Mouse (Mus musculus) limb, embryonic 11.5 days (tissue): Measurements from ENCODE around the gene Pcsk6. TPM values are rescaled to one million over a fixed set of nuclear protein-coding genes. Genes with fewer than 3 reads are reported as not detected.
A peak's percentile ranks its signal among the peaks of the same experiment; 100 is the strongest.

ENCODE experiments used
- ATAC-seq: fragments of 200-750 bp; cut with Nextera tagmentation; 2 replicates; pipeline ENCODE4 v1.8.0; 2017; ENCODE audit warnings: low read depth; ENCODE audit not compliant: insufficient number of reproducible peaks, low FRiP score, low TSS enrichment
- DNase-seq: peaks from one replicate; pipeline ENCODE4 v3.0.0-alpha.2; 2015; ENCODE audit warnings: low spot score
- H3K27ac ChIP-seq: fragments of 300-500 bp; sonication (generic); replicated peaks from 2 replicates; pipeline ENCODE4 v1.5.1; 2014; ENCODE audit warnings: low read depth, mild to moderate bottlenecking, low read length
- H3K27me3 ChIP-seq: fragments of 300-500 bp; sonication (generic); 2 replicates; pipeline ENCODE4 v1.6.1; 2014; ENCODE audit warnings: mild to moderate bottlenecking, low read length, mixed read lengths; ENCODE audit not compliant: control insufficient read depth, insufficient read depth
- H3K36me3 ChIP-seq: fragments of 300-500 bp; sonication (generic); 2 replicates; pipeline ENCODE4 v1.6.1; 2014; ENCODE audit warnings: mild to moderate bottlenecking, low read length, moderate library complexity, mixed read lengths; ENCODE audit not compliant: control insufficient read depth, insufficient read depth
- H3K4me1 ChIP-seq: fragments of 300-500 bp; sonication (generic); 2 replicates; pipeline ENCODE4 v1.6.1; 2014; ENCODE audit warnings: low read length, mixed read lengths; ENCODE audit not compliant: control insufficient read depth, insufficient read depth
- H3K4me2 ChIP-seq: fragments of 300-500 bp; sonication (generic); 2 replicates; pipeline ENCODE4 v1.6.1; 2014; ENCODE audit warnings: low read depth, mild to moderate bottlenecking, moderate library complexity; ENCODE audit not compliant: severe bottlenecking
- H3K4me3 ChIP-seq: fragments of 300-500 bp; sonication (generic); 2 replicates; pipeline ENCODE4 v1.5.1; 2014; ENCODE audit warnings: low read depth, low read length
- H3K9ac ChIP-seq: fragments of 300-500 bp; sonication (generic); 2 replicates; pipeline ENCODE4 v1.6.1; 2014; ENCODE audit warnings: mild to moderate bottlenecking, low read length
- H3K9me3 ChIP-seq: fragments of 300-500 bp; sonication (generic); 2 replicates; pipeline ENCODE4 v1.6.1; 2016; ENCODE audit warnings: low read length; ENCODE audit not compliant: control insufficient read depth
- WGBS: fragments of 180-500 bp; shearing (Covaris S2); extraction: QIAGEN DNeasy Blood & Tissue Kit; methylation state at CpG from one replicate; pipeline ENCODE4 v1.1.7; 2014; 5-methylcytosine and 5-hydroxymethylcytosine counted together
- polyA plus RNA-seq: library from polyadenylated mRNA; unstranded; fragments of >200 nt; fragmentation: Nextera tagmentation; extraction: Ambion mirVana; gene quantifications from 2 replicates; pipeline ENCODE4 v1.2.1, GENCODE M21; 2014

Gene Pcsk6
- polyA plus RNA-seq, 1 experiment from 2014 or later: 5.3 TPM

DNA sequence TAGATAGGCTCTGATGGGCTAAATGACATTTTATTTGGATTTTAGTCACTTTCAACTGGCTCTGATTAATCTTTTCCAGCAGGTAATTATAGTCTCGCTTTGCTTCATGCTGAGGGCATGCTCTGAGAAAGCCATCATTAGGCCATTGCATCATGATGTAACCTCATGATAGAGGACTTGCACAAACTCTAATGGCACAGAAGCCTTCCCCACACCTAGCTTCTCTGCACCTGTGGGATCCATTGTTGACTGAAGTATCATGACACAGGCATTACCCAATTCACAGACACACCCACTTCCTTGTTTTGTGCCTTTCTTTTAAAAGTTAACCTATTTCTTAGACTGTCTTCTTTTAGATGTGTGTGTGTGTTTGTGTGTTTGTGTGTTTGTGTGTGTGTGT lies 95.7 kb downstream of the Pcsk6 start:
- Histone ChIP-seq H3K4me2 (no peak overlapping the region), H3K4me3 (no peak overlapping the region), H3K9ac (no peak overlapping the region), H3K27ac (no peak overlapping the region), H3K9me3 (no peaks in the 10 kb centered on the region), H3K27me3 (no peaks in the 10 kb centered on the region), H3K36me3 (no peaks in the 10 kb centered on the region), H3K4me1 (peaks cover 11% of the 10 kb centered on the region; the same call in 1 of the 2 replicates)
- WGBS: 87% methylated on average over 1 of the region's 1 CpGs
- no peak for DNase-seq
- ATAC-seq: no peak

DNA sequence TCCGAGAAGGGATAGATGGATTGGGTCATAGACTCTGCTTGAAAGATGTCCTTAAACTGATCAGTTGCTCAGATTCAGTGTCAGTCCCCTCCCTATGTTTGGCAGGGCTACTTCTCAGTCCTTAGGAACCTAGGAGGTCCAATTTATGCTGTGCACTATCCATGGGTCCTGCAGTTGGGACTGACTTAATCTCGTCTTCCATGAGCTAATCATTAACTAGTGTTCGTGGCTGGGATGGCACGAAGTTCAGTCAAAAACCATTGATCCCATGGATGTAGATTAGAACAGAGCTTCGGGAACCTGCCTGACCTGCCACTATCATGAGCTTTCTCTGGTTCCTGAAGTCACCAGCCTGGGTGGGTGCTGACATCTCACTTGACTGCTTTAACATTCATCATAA lies 96.6 kb downstream of the Pcsk6 start:
- no peaks in the 10 kb centered on the region for H3K9me3 ChIP-seq
- 89% methylated on average over 5 of the region's 5 CpGs for WGBS

DNA sequence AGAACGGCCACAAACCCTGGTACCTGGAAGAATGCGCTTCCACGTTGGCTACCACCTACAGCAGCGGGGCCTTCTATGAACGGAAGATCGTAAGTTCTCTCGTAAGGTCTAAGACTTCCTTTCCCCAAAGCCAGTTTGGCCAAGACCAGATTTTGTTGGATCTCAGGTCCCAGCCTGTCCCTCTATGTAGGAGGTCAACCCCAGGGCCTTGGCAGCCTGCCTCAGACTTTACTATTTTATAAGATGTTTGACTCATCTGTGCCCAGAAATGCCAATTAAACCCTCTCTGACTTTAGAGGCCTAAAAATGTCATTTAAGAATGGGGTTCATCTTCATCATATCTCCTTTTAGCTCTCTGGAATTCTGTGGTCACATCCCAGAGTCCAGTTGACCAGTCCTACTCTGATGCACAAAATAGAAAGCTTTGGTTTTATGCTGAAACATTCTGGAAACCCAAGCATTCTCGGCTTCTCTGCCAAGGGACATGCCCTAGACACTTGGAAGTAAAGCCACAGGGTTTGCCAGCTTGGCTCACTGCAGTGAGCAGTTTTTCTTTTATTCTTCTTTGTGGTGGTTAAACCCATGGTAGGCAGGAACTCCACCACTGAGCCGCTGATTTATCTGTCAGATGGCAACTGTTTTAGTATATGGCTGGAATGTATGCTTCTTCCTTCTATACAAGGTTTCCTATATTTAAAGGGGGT lies 97.8 kb downstream of the Pcsk6 start:
- H3K36me3 ChIP-seq: no peaks in the 10 kb centered on the region
- no peak overlapping the region for H3K4me2 ChIP-seq
- no peaks in the 10 kb centered on the region; the same call in 1 of the 2 replicates for H3K9me3 ChIP-seq
- H3K27me3 ChIP-seq: no peaks in the 10 kb centered on the region
- H3K4me3 ChIP-seq: no peak overlapping the region
- no peak overlapping the region for H3K9ac ChIP-seq
- ATAC-seq (no peak), DNase-seq (no peak)
- H3K27ac ChIP-seq: no peak overlapping the region
- 96% methylated on average over 9 of the region's 9 CpGs for WGBS
- peaks cover 11% of the 10 kb centered on the region; the same call in 1 of the 2 replicates for H3K4me1 ChIP-seq

More for the DNA sequence above, 96.6 kb downstream of the Pcsk6 start:
- H3K4me2 ChIP-seq: no peak overlapping the region
- no peaks in the 10 kb centered on the region for H3K36me3 ChIP-seq
- no peak overlapping the region for H3K27ac ChIP-seq
- no peak overlapping the region for H3K9ac ChIP-seq
- H3K27me3 ChIP-seq: no peaks in the 10 kb centered on the region
- DNase-seq (no peak), ATAC-seq (no peak)
- peaks cover 11% of the 10 kb centered on the region; the same call in 1 of the 2 replicates for H3K4me1 ChIP-seq
- no peak overlapping the region for H3K4me3 ChIP-seq

DNA sequence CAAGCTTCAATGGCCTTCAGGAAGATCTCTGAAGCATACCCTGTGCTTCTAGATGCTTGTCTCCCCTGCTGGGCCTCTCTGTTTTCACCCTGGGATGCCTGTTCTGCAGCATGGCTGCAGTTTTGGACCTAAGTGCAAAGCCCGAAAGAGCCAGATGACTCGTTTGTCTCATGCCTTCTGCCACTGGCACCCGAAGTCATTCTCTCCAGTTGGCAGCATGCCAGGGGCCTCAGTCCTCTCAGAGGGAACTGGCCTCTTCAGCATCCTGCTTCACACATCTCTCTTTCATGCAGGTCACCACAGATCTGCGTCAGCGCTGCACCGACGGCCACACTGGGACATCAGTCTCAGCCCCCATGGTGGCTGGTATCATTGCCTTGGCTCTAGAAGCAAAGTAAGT lies 101.1 kb downstream of the Pcsk6 start:
- H3K4me3 ChIP-seq: no peak overlapping the region
- H3K4me1 ChIP-seq: no peaks in the 10 kb centered on the region
- H3K9ac ChIP-seq: no peak overlapping the region
- WGBS: 91% methylated on average over 7 of the region's 7 CpGs
- H3K9me3 ChIP-seq: no peaks in the 10 kb centered on the region; the same call in 1 of the 2 replicates
- ATAC-seq (no peak), DNase-seq (no peak)
- H3K36me3 ChIP-seq: no peaks in the 10 kb centered on the region
- no peak overlapping the region for H3K27ac ChIP-seq
- H3K4me2 ChIP-seq: no peak overlapping the region
- H3K27me3 ChIP-seq: no peaks in the 10 kb centered on the region

DNA sequence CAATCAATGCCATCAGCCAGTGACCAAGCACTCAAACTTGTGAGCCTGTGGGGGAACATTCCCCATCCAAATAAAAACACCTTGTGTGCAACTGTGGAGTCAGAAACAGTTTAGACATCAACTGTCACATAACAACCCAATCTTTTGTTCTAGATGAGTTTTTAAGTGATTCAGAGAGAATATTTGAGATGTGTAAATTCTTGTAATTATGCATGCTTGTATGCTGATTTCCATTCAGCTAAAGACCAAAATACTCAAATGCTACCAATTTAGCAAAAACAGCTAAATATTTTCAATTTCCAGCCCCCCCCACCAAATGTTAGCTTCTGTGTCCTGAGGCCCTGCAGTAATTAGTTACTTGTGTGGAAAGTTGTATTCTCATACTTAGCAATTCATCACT lies 102.9 kb downstream of the Pcsk6 start:
- no peaks in the 10 kb centered on the region for H3K4me1 ChIP-seq
- H3K27ac ChIP-seq: no peak overlapping the region
- no peak overlapping the region for H3K4me2 ChIP-seq
- DNase-seq (no peak), ATAC-seq (no peak)
- no peaks in the 10 kb centered on the region for H3K36me3 ChIP-seq
- no peaks in the 10 kb centered on the region for H3K27me3 ChIP-seq
- H3K4me3 ChIP-seq: no peak overlapping the region
- no peaks in the 10 kb centered on the region; the same call in 1 of the 2 replicates for H3K9me3 ChIP-seq
- no peak overlapping the region for H3K9ac ChIP-seq

DNA sequence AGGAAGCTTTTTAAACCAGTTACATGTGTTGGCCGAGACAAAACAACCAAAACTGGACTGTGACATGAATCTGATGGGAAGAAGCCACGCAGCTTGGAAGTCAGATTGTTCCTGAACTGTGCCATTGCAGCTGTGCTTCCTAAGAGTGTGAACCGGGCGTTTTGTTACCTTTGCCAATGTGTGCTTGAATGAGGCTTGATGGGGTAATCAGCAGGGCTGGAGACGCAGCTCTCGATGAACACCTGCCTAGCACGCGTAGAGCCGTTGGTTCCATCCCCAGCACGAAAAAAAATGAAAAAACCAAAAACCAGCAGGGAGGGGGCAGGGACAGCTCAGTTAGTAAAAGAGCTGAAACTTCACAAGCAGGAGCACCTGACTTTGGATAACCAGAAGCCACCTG lies 109.8 kb downstream of the Pcsk6 start:
- Histone ChIP-seq H3K4me3 (no peak overlapping the region), H3K36me3 (no peaks in the 10 kb centered on the region), H3K4me1 (peaks cover 13% of the 10 kb centered on the region; the same call in 1 of the 2 replicates), H3K27me3 (no peaks in the 10 kb centered on the region), H3K9me3 (no peaks in the 10 kb centered on the region), H3K9ac (no peak overlapping the region), H3K4me2 (no peak overlapping the region), H3K27ac (no peak overlapping the region)
- no peak for ATAC-seq
- 78% methylated on average over 10 of the region's 10 CpGs for WGBS
- no peak for DNase-seq

DNA sequence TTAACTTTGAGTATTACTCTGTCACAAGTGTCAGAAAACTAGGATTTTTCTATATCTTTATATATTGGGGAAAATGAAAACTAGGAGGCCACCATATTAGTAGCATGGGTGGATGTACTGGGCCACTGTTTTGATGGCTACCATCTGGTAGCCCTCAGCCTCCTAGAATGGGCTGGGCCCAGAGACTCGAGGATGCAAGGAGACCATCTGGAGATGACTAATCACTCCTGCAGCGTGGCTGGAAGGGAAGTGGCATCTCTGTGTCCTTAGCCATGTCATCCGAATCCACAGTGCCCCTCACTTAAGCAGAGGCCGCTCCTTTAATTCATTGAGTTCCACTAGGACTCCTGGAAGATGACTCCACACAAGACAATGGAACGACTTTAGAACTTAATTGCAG lies 115.8 kb downstream of the Pcsk6 start:
- no peak overlapping the region for H3K4me3 ChIP-seq
- H3K27ac ChIP-seq: no peak overlapping the region
- H3K9me3 ChIP-seq: no peaks in the 10 kb centered on the region
- ATAC-seq: no peak
- DNase-seq: no peak
- WGBS: 64% methylated on average over 5 of the region's 5 CpGs
- no peak overlapping the region for H3K4me2 ChIP-seq
- peaks cover 24% of the 10 kb centered on the region for H3K4me1 ChIP-seq
- H3K27me3 ChIP-seq: no peaks in the 10 kb centered on the region
- no peaks in the 10 kb centered on the region for H3K36me3 ChIP-seq
- no peak overlapping the region for H3K9ac ChIP-seq

DNA sequence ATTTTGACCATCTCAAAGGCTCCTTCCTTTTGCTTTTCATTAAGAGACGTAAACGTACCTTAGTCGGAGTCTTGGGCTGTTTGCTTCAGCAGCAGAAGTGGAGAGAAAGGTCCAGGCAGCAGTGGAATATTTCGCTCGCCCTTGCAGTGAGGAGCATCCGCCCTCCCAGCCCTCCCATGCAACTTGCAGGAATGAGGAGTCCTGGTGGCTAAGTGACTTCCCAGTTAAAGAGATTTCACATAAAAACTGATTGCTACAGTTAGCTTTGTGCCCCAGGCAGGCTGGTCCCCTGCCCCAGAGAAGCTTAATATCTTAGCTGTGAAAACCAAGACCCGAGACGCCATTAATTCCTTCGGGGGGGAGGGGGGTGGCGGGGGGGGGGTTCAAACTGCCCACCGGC lies 116.4 kb downstream of the Pcsk6 start:
- no peak overlapping the region for H3K4me3 ChIP-seq
- H3K9ac ChIP-seq: peak overlapping the region; percentile 37; the same call in 1 of the 2 replicates
- no peak overlapping the region for H3K27ac ChIP-seq
- no peaks in the 10 kb centered on the region for H3K36me3 ChIP-seq
- no peaks in the 10 kb centered on the region for H3K9me3 ChIP-seq
- 49% methylated on average over 11 of the region's 11 CpGs for WGBS
- no peaks in the 10 kb centered on the region for H3K27me3 ChIP-seq
- H3K4me1 ChIP-seq: peaks cover 24% of the 10 kb centered on the region
- ATAC-seq: no peak
- peak; percentile 43 for DNase-seq
- H3K4me2 ChIP-seq: no peak overlapping the region
